Mouse (Mus musculus) ES-E14 (cell line): ENCODE data around the gene Slc9a9. TPM values are rescaled to one million over a fixed set of nuclear protein-coding genes. Genes with fewer than 3 reads are reported as not detected.

Experiments used
- DNase-seq: peaks from one replicate; pipeline ENCODE4 v3.0.0-alpha.2; 2013; ENCODE audit warnings: low read depth, low spot score
- H3K27ac ChIP-seq: 2 replicates; pipeline ENCODE4 v1.5.1; 2012; ENCODE audit warnings: low read depth, mild to moderate bottlenecking, low read length, moderate library complexity, mixed read lengths; ENCODE audit not compliant: poor library complexity, insufficient read depth, severe bottlenecking
- H3K36me3 ChIP-seq: 2 replicates; pipeline ENCODE4 v1.6.1; 2012; ENCODE audit warnings: mild to moderate bottlenecking, low read length, moderate library complexity, mixed read lengths; ENCODE audit not compliant: control insufficient read depth, poor library complexity, insufficient read depth, severe bottlenecking
- H3K4me1 ChIP-seq, 2 experiments: fragments of 150-350 bp in 1 of 2; sonication (generic) in 1 of 2; 2 replicates each; pipeline ENCODE4 v1.6.1; 2012; ENCODE audit warnings: low read length in 2 of 2, mild to moderate bottlenecking in 1 of 2, mixed read lengths in 1 of 2; ENCODE audit not compliant: control insufficient read depth in 2 of 2, insufficient read depth in 2 of 2, poor library complexity in 1 of 2
- H3K4me3 ChIP-seq, 2 experiments: fragments of 150-350 bp in 1 of 2; sonication (generic) in 1 of 2; 2 replicates each; pipeline ENCODE4 v1.5.1; 2012; ENCODE audit warnings: low read length in 2 of 2, low read depth in 1 of 2, mild to moderate bottlenecking in 1 of 2, mixed read lengths in 1 of 2; ENCODE audit not compliant: insufficient read depth in 1 of 2, poor library complexity in 1 of 2, severe bottlenecking in 1 of 2
- H3K9ac ChIP-seq: 2 replicates; pipeline ENCODE4 v1.6.1; 2012; ENCODE audit warnings: low read depth, mild to moderate bottlenecking, low read length, mixed read lengths; ENCODE audit not compliant: poor library complexity, insufficient read depth, severe bottlenecking
- H3K9me3 ChIP-seq: fragments of 150-350 bp; sonication (generic); 2 replicates; pipeline ENCODE4 v1.6.1; 2012; ENCODE audit warnings: low read depth, mild to moderate bottlenecking, low read length; ENCODE audit not compliant: control insufficient read depth, insufficient read depth
- CHD2 ChIP-seq: IDR thresholded peaks from 2 replicates; pipeline ENCODE4 v1.6.1; 2014; ENCODE audit warnings: mild to moderate bottlenecking, low read depth, low read length, inconsistent platforms
- HCFC1 ChIP-seq: IDR thresholded peaks from 2 replicates; pipeline ENCODE4 v1.6.1; 2012; ENCODE audit warnings: low read length, inconsistent platforms, borderline replicate concordance; ENCODE audit not compliant: insufficient read depth
- MAFK ChIP-seq: IDR thresholded peaks from 2 replicates; pipeline ENCODE4 v1.6.1; 2014; ENCODE audit warnings: mild to moderate bottlenecking, low read depth, low read length, inconsistent platforms; ENCODE audit not compliant: insufficient read depth
- ZC3H11A ChIP-seq: IDR thresholded peaks from 2 replicates; pipeline ENCODE4 v1.6.1; 2012; ENCODE audit warnings: low read depth, mild to moderate bottlenecking, inconsistent platforms, low read length, borderline replicate concordance
- ZNF384 ChIP-seq: IDR thresholded peaks from 2 replicates; pipeline ENCODE4 v1.6.1; 2012; ENCODE audit warnings: low read depth, low read length, inconsistent platforms
- in situ Hi-C, 2 experiments: fragments of 600-800 bp; cut with MboI; formaldehyde crosslinking; loops; one replicate each; pipeline ENCODE4 v1.15.1; 2025; ENCODE audit warnings: low sequenced_read_pairs in 2 of 2, inconsistent platforms in 1 of 2; ENCODE audit not compliant: unreplicated experiment in 2 of 2
- total RNA-seq: library from RNA; depleted of rRNA; stranded (reverse); fragments of 300-350 nt; gene quantifications from 2 replicates; pipeline ENCODE4 v1.2.3, GENCODE M21; 2012

The Slc9a9 gene
- total RNA-seq, 1 experiment, result 0.13 TPM

DNA sequence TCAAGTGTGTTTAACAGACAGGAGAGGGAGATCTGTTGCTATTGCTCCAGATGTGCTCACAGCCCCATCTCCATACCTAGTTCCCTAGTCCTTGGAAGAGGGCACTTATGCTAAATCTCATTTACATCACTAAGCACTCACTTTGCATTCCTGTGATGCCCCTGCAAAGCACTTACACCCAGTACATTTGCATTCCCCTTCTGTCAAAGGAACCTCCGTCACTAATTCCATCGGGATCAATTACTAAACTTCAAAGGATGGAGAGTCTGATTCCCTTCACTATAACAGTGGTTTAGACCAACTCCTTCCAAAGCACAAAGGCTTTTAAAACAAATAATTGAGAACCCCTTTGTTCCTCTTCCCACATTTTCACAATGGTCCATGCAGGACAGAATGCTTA, 7.9 kb upstream of the Slc9a9 start:
- Histone ChIP-seq H3K4me3 (no peak overlapping the region), H3K9me3 (no peaks in the 10 kb centered on the region), H3K4me1 (peaks cover 3 to 6% of the 10 kb centered on the region in 2 experiments; a peak in 2 of 4 replicates), H3K27ac (no peak overlapping the region), H3K9ac (no peak overlapping the region), H3K36me3 (no peaks in the 10 kb centered on the region)
- DNase-seq, result no peak
- in situ Hi-C loops, result no loop called here
- TF ChIP-seq CHD2 (peak; percentile 50; the same call in 1 of the 2 replicates), ZC3H11A (no peak)

- Histone ChIP-seq H3K9me3 (no peaks in the 10 kb centered on the region), H3K4me3 (no peak overlapping the region), H3K4me1 (peaks cover 3 to 19% of the 10 kb centered on the region in 2 experiments; a peak in 2 of 4 replicates), H3K36me3 (no peaks in the 10 kb centered on the region), H3K9ac (no peak overlapping the region), H3K27ac (no peak overlapping the region)
- TF ChIP-seq ZC3H11A (no peak), CHD2 (no peak), ZNF384 (no peak), MAFK (no peak), HCFC1 (no peak)
- in situ Hi-C loops, result no loop called here
- no peak for DNase-seq
Measured at GRCm38 (mm10) chr9:94665248-94665647, 4.5 kb upstream of the Slc9a9 start.

DNA sequence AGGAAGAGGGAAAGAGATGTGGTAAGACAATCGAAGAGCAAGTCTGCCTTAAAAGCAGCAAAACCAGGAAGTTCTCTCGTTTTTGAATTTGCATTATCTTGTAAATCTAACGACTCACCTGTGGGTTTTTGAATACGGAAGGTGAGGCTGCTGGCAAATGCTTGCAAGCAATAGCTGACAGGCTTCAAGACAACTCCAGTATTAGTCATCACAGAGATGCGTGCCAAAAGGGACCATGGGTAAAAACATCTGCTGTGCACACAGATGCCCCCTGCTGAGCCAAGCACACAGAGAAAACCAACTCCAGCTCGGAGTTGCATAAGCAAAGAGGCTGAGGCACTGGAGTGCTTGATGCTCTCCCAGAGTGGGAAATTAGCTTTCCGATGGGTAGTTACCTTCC, 1.1 kb upstream of the Slc9a9 start:
- H3K9ac ChIP-seq, result no peak overlapping the region
- no peaks in the 10 kb centered on the region for H3K36me3 ChIP-seq
- peaks cover 0 to 14% of the 10 kb centered on the region in 2 experiments; a peak in 1 of 4 replicates for H3K4me1 ChIP-seq
- in situ Hi-C loops, result no loop called here
- TF ChIP-seq CHD2, result no peak
- TF ChIP-seq MAFK, result no peak
- TF ChIP-seq HCFC1, result no peak
- TF ChIP-seq ZNF384, result no peak
- TF ChIP-seq ZC3H11A, result no peak
- H3K27ac ChIP-seq, result no peak overlapping the region
- no peaks in the 10 kb centered on the region for H3K9me3 ChIP-seq
- no peak for DNase-seq
- H3K4me3 ChIP-seq, result no peak overlapping the region

GRCm38 (mm10) chr9:94670704-94671103, 995 bp downstream of the Slc9a9 start:
- Histone ChIP-seq H3K4me1 (peaks cover 0 to 16% of the 10 kb centered on the region in 2 experiments; a peak in 1 of 4 replicates), H3K36me3 (no peaks in the 10 kb centered on the region), H3K27ac (no peak overlapping the region), H3K9me3 (no peaks in the 10 kb centered on the region), H3K9ac (no peak overlapping the region), H3K4me3 (no peak overlapping the region)
- no peak for DNase-seq
- in situ Hi-C loops, result no loop called here
- TF ChIP-seq CHD2 (no peak), HCFC1 (no peak), ZNF384 (no peak), ZC3H11A (no peak), MAFK (no peak)

- Histone ChIP-seq H3K36me3 (no peaks in the 10 kb centered on the region), H3K9me3 (no peaks in the 10 kb centered on the region), H3K27ac (no peak overlapping the region), H3K4me1 (peaks cover 0 to 9% of the 10 kb centered on the region in 2 experiments; a peak in 1 of 4 replicates), H3K9ac (no peak overlapping the region), H3K4me3 (no peak overlapping the region)
- in situ Hi-C loops, result no loop called here
- DNase-seq, result no peak
- no peak for TF ChIP-seq HCFC1
- TF ChIP-seq CHD2, result no peak
- TF ChIP-seq MAFK, result no peak
- no peak for TF ChIP-seq ZNF384
- TF ChIP-seq ZC3H11A, result no peak
Measured at GRCm38 (mm10) chr9:94674704-94675103, 5.0 kb downstream of the Slc9a9 start.
